Mouse (Mus musculus) lung, embryonic 14.5 days (tissue): ENCODE results near the gene Rarres2. TPM values are rescaled to one million over a fixed set of nuclear protein-coding genes. Genes with fewer than 3 reads are reported as not detected.

ENCODE experiments used
- ATAC-seq: fragments of 200-750 bp; cut with Nextera tagmentation; 2 replicates; pipeline ENCODE4 v1.8.0; 2017; ENCODE audit warnings: mild to moderate bottlenecking, moderate TSS enrichment, moderate library complexity; ENCODE audit not compliant: insufficient read depth
- DNase-seq: peaks from one replicate; pipeline ENCODE4 v3.0.0-alpha.2; 2015
- H3K27ac ChIP-seq: fragments of 300-500 bp; sonication (generic); 2 replicates; pipeline ENCODE4 v1.5.1; 2014; ENCODE audit warnings: low read depth, mild to moderate bottlenecking, moderate library complexity
- H3K27me3 ChIP-seq: fragments of 300-500 bp; sonication (generic); 2 replicates; pipeline ENCODE4 v1.6.1; 2014; ENCODE audit warnings: low read length, control low read depth; ENCODE audit not compliant: insufficient read depth
- H3K36me3 ChIP-seq: fragments of 300-500 bp; sonication (generic); 2 replicates; pipeline ENCODE4 v1.6.1; 2014; ENCODE audit warnings: control low read depth; ENCODE audit not compliant: insufficient read depth
- H3K4me1 ChIP-seq: fragments of 300-500 bp; sonication (generic); 2 replicates; pipeline ENCODE4 v1.6.1; 2014; ENCODE audit warnings: antibody characterized with exemption, control low read depth; ENCODE audit not compliant: insufficient read depth
- H3K4me2 ChIP-seq: fragments of 300-500 bp; sonication (generic); 2 replicates; pipeline ENCODE4 v1.6.1; 2014; ENCODE audit warnings: mild to moderate bottlenecking
- H3K4me3 ChIP-seq: fragments of 300-500 bp; sonication (generic); 2 replicates; pipeline ENCODE4 v1.5.1; 2014; ENCODE audit warnings: low read depth, low read length
- H3K9ac ChIP-seq: fragments of 300-500 bp; sonication (generic); 2 replicates; pipeline ENCODE4 v1.6.1; 2014
- H3K9me3 ChIP-seq: fragments of 300-500 bp; sonication (generic); 2 replicates; pipeline ENCODE4 v1.6.1; 2016; ENCODE audit warnings: low read depth, low read length, control low read depth
- CTCF ChIP-seq: IDR thresholded peaks from 2 replicates; pipeline ENCODE4 v1.5.1; 2016; ENCODE audit warnings: antibody characterized with exemption, low read depth
- WGBS: fragments of 180-500 bp; shearing (Covaris S2); extraction: QIAGEN DNeasy Blood & Tissue Kit; methylation state at CpG from one replicate; pipeline ENCODE4 v1.1.7; 2014; 5-methylcytosine and 5-hydroxymethylcytosine counted together
- polyA plus RNA-seq: library from polyadenylated mRNA; unstranded; fragments of >200 nt; fragmentation: Nextera tagmentation; extraction: Ambion mirVana; gene quantifications from 2 replicates; pipeline ENCODE4 v1.2.1, GENCODE M21; 2014

The Rarres2 gene
- polyA plus RNA-seq, result 43.1 and 47.0 TPM in 2 replicates

GRCm38 (mm10) chr6:48572572-48573061, at the start of gene Rarres2:
Gene Rarres2, minus strand, starts transcription at chr6:48572789.
- Histone ChIP-seq H3K27ac (peak within 1 kb of the TSS; percentile 81), H3K9ac (peak within 1 kb of the TSS; percentile 9; the same call in 1 of the 2 replicates), H3K36me3 (no peaks in the 10 kb centered on the region), H3K27me3 (no peaks in the 10 kb centered on the region), H3K4me3 (0 out of 2 replicates have a peak within 1 kb of the TSS, but pooled peaks have one; percentile 11), H3K4me2 (peak within 1 kb of the TSS; percentile 43), H3K4me1 (peaks cover 11% of the 10 kb centered on the region; the same call in 1 of the 2 replicates), H3K9me3 (no peaks in the 10 kb centered on the region)
- DNase-seq (peak; percentile 73), ATAC-seq (peak; percentile 73)
- TF ChIP-seq CTCF, result no peak
- WGBS, result 13% methylated on average over 6 of the region's 6 CpGs

DNA sequence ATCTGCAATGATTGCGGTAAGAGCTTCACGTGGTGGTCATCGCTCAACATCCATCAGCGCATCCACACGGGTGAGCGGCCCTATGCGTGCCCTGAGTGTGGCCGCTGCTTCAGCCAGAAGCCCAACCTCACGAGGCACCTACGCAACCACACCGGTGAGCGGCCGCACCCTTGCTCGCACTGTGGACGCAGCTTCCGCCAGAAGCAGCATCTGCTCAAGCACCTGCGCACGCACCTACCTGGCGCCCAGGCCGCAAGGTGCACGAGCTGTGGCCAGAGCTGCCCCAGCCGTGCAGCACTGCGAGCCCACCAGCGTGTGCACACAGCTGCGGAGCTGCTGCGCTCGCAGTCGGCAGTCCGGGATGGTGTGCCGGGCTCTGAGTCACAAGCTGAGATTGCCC, 47.4 kb upstream of the Rarres2 start:
- no peak overlapping the region for H3K4me2 ChIP-seq
- H3K27me3 ChIP-seq, result no peaks in the 10 kb centered on the region
- no peaks in the 10 kb centered on the region for H3K4me1 ChIP-seq
- H3K27ac ChIP-seq, result no peak overlapping the region
- no peak for TF ChIP-seq CTCF
- H3K4me3 ChIP-seq, result no peak overlapping the region
- H3K9me3 ChIP-seq, result no peaks in the 10 kb centered on the region
- peaks cover 30% of the 10 kb centered on the region for H3K36me3 ChIP-seq
- DNase-seq (no peak), ATAC-seq (no peak)
- WGBS, result 92% methylated on average over 30 of the region's 30 CpGs
- H3K9ac ChIP-seq, result no peak overlapping the region

DNA sequence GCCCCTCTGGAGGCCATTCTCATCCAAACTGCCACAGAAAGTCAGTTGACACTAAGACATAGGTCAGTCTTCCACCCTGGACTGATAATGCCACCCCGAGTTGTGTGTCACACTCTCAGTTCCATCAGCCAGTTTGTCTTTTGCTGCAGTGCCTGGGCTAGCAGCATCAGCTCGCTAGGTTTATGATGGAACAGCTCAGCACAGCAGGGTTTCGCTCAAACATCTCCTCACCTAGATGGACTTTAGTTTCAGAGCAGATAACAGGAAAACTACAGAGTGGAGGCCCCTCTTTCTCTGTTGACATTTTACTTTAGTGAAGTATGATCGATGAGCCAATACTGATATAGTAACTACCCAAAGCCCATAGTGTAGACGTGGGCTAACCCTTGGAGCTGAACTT, 42.2 kb upstream of the Rarres2 start:
- H3K4me1 ChIP-seq, result no peaks in the 10 kb centered on the region
- 86% methylated on average over 5 of the region's 5 CpGs for WGBS
- no peak for TF ChIP-seq CTCF
- H3K4me3 ChIP-seq, result no peak overlapping the region
- no peaks in the 10 kb centered on the region for H3K27me3 ChIP-seq
- H3K9ac ChIP-seq, result no peak overlapping the region
- DNase-seq (no peak), ATAC-seq (no peak)
- no peak overlapping the region for H3K27ac ChIP-seq
- no peaks in the 10 kb centered on the region for H3K9me3 ChIP-seq
- H3K4me2 ChIP-seq, result no peak overlapping the region
- peaks cover 17% of the 10 kb centered on the region for H3K36me3 ChIP-seq

- Histone ChIP-seq H3K9me3 (no peaks in the 10 kb centered on the region), H3K4me1 (no peaks in the 10 kb centered on the region), H3K27ac (no peak overlapping the region), H3K9ac (no peak overlapping the region), H3K4me2 (no peak overlapping the region), H3K36me3 (peaks cover 10% of the 10 kb centered on the region; the same call in 1 of the 2 replicates), H3K27me3 (no peaks in the 10 kb centered on the region), H3K4me3 (no peak overlapping the region)
- WGBS, result 90% methylated on average over 4 of the region's 4 CpGs
- DNase-seq (no peak), ATAC-seq (no peak)
- no peak for TF ChIP-seq CTCF
Observed at GRCm38 (mm10) chr6:48613464-48613863, 40.9 kb upstream of the Rarres2 start.

- no peak for TF ChIP-seq CTCF
- WGBS, result 39% methylated on average over 3 of the region's 3 CpGs
- H3K4me1 ChIP-seq, result no peaks in the 10 kb centered on the region
- no peak overlapping the region for H3K4me2 ChIP-seq
- H3K36me3 ChIP-seq, result peaks cover 3% of the 10 kb centered on the region; the same call in 1 of the 2 replicates
- no peak overlapping the region for H3K27ac ChIP-seq
- H3K4me3 ChIP-seq, result no peak overlapping the region
- no peaks in the 10 kb centered on the region for H3K9me3 ChIP-seq
- DNase-seq (peak; percentile 7), ATAC-seq (no peak)
- no peak overlapping the region for H3K9ac ChIP-seq
- H3K27me3 ChIP-seq, result no peaks in the 10 kb centered on the region
Observed at GRCm38 (mm10) chr6:48610657-48611056, 38.1 kb upstream of the Rarres2 start.

GRCm38 (mm10) chr6:48609512-48609911, 36.9 kb upstream of the Rarres2 start:
- H3K4me1 ChIP-seq, result no peaks in the 10 kb centered on the region
- no peaks in the 10 kb centered on the region for H3K9me3 ChIP-seq
- WGBS, result 52% methylated on average over 7 of the region's 7 CpGs
- DNase-seq (no peak), ATAC-seq (no peak)
- H3K4me2 ChIP-seq, result no peak overlapping the region
- peaks cover under 1% of the 10 kb centered on the region; the same call in 1 of the 2 replicates for H3K36me3 ChIP-seq
- H3K27ac ChIP-seq, result no peak overlapping the region
- H3K9ac ChIP-seq, result no peak overlapping the region
- H3K4me3 ChIP-seq, result no peak overlapping the region
- TF ChIP-seq CTCF, result no peak
- H3K27me3 ChIP-seq, result no peaks in the 10 kb centered on the region

GRCm38 (mm10) chr6:48608124-48608523, 35.5 kb upstream of the Rarres2 start:
- Histone ChIP-seq H3K36me3 (no peaks in the 10 kb centered on the region), H3K27ac (no peak overlapping the region), H3K4me3 (no peak overlapping the region), H3K4me1 (no peaks in the 10 kb centered on the region), H3K27me3 (no peaks in the 10 kb centered on the region), H3K9me3 (no peaks in the 10 kb centered on the region), H3K9ac (no peak overlapping the region), H3K4me2 (no peak overlapping the region)
- no peak for ATAC-seq
- WGBS, result 63% methylated on average over 2 of the region's 2 CpGs
- no peak for TF ChIP-seq CTCF
- DNase-seq, result no peak
